Mouse (Mus musculus): ENCODE results near the gene Ncor2. TPM values are rescaled to one million over a fixed set of nuclear protein-coding genes. Genes with fewer than 3 reads are reported as not detected.
"Not testable (repeated sequence)": the region's sequence is repeated elsewhere in the genome, so short reads cannot be mapped to it uniquely, and the experiment has no call there.

Gene Ncor2
- 100 to 1,000 TPM; 118 to 134 TPM for total RNA-seq (2021)
- long read RNA-seq, experiment 1, partial matches to known transcripts, result 20 of 43 reads
- long read RNA-seq, experiment 1, other reads (novel, unspliced or antisense), result 23 of 43 reads
- long read RNA-seq, experiment 2, partial matches to known transcripts, result 19 of 47 reads
- long read RNA-seq, experiment 2, other reads (novel, unspliced or antisense), result 27 of 47 reads

DNA sequence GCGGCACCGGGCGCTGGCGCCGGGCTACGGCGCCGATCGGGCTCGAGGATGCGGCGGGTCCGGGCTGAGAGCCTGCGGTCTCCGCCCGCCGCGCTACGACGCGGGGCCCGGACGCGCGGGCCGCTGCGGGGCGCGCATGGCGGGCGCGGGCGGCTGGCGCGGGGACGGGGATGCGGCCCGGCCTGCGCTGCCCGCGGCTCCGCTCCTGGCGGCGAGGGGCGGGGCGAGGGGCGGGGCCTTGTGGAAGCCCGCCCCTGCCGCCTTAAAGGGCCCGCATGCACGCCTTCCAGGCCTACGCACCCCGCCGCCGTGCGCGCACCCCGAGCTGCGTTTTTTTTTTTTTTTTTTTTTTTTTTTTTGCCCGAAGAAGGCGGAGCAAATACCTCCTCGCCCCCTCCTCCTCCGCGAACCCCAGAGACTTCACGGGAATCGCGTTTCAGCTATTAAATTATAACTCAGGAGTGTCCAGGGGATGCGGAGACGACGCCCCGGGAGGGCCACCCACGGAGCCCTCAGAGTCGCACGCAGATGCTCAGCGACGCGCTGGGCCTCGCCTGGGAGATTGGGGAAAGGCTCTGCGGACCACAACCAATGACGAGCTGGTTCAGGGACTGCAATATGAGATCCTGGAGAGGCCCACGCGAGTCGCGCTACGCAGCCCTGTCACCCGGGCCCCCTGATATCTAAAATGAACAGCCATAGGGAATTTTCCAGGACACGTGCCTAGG, at the start of gene Ncor2:
Gene Ncor2, minus strand, starts transcription at position 213 of the 728 bp plus-strand sequence.
- peak; percentile 62 for DNase-seq (ENCODE audit: low spot score)

DNA sequence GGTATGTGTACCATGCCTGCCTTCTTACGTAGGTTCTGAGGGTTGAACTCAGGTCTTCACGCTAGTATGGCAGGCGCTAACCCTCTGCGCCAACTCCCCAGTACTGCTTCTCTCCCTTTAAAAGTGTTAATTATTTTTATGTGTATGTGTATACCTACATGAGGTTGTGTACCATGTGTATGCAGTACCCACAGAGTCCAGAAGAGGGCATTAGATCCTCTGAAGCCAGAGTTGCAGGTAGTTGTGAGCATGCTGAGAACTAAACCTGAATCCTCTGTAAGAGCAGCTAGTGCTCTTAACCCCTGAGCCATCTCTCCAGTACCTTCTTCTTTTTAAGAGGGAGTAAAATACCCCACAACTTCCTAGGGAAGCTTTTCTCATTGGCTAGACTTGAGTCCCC, 48.7 kb upstream of the Ncor2 start:
- no peak for DNase-seq (ENCODE audit: low spot score)

DNA sequence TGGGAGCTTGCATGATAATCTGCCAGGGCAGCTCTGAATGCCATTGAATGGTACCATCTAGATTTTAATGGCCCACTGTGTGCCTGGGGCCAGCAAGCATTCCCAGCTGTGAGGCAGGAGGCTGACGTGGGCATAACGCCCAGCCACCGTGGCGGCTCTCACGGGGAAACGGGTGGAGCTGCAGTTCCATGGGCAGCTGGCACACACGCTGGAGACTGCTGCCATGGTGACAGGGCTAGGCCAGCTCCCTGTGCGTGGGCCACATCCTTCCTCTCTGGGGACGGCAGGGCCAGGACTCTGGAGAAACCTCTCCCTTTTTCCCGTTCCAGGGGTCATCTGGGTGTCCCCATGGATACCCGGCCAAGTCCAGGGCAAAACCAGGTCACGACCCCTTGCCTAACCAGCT, 47.2 kb upstream of the Ncor2 start:
- DNase-seq (ENCODE audit: low spot score), result peak; percentile 24

DNA sequence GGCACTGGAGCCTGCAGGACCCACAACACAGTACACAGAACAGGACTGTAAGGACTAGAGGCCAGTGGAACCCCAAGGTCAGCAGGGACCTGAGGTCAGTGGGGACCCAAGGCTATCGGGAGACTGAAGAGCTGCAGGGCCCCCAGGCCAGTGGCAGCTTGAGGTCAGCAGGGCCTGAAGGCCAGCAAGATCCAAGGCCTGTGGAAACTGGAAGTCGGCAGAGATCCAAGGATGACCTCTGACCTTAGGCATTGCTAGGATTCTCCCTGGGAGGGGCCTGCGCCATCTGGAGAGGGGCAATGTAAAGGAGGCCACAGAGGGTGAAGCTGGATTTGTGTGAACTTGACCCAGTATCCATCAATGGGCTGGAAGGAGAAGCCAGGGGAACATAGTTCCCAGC, 45.9 kb upstream of the Ncor2 start:
- DNase-seq (ENCODE audit: low spot score), result no peak

DNA sequence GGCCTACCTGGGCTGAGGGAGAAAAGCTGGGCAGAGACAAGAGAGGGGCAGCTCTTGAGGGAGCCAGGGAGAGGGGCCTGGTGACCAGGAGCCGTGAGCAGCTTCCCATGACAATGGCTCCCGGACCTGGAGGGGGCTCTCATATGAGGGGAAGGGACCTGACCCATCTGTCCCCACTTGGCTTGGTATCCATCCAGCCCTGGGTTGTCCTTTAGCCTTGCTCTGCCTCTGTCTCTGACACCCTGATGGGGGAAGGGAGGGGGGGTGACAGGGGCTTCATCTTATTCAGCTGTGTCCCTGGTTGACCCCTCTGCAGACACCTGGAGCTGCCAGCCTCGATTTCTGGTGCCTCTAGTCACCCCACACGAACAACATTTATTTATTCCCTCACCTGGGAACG, 44.9 kb upstream of the Ncor2 start:
- DNase-seq (ENCODE audit: low spot score), result no peak

DNA sequence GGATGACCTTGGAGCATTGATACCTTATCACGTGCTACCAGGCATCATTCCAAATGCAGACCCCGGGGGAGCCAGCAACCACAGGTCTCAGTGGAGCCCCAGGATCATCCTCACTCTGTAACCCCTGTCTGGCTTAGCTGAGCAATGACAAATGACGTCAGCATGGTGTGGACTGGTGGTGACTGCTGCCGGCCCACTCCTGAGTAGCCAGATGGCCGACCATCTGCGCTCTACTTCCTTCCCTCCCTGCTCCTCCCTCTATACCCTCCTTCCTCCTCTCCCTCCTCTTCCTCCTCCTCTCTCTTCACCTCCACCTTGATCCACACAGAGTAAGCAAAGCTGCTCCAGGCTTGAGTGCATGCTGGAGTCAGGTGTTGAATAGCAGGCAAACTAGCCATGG, 43.7 kb upstream of the Ncor2 start:
- no peak for DNase-seq (ENCODE audit: low spot score)

DNA sequence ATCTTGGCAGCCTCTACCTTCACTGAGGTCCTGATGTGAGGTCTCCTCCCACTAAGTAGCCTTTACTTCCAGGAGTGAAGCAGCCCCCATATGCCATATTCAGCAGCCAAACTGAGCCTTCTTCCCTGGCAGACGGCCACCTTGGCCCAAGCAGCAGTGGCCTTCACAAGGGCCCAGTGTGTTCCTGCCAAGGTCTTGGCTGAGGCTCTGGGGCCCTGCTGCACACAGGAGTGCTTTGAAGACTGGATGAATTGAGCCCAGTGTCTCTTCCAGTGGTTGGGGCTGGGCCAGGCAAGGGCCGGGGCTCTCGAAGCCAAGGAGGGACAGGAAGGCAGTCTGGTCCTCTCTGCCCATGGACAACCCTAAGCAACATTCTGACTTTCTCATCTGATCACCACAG, 42.8 kb upstream of the Ncor2 start:
- peak; percentile 53 for DNase-seq (ENCODE audit: low spot score)

DNA sequence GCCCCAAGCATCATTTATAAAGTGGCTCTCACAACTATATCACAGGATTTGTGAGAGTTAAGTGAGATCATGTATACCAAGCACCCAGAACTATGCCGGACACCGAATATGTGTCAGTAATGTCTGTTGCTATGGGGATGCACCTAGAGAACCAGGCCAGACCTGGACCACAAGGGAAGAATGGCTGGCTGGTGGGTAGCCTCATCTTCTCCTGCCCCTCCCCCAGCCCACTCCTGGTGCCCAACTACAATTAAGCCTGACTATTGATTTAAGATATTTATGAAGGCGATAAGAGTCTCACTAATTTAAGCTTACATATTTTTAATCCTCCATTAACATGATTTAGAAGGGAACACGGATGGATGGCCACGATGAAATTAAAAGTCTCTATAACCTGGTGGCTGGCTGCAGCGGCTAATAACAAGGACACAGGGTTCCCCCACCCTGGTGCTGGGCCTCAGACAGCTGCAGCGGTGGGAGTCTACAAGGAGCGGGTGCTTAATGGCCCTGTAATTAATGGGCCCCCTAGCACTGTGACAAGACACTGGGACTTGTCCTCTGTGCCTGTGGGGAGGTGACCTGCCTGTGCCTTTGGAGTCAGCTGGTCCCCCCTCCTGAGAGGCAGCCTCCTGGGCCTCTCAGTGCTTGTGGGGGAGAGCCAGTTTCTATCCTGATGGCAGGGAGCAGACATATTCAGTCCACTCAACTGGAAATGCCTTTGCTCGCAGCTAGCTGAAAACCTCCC, 38.6 kb upstream of the Ncor2 start:
- DNase-seq (ENCODE audit: low spot score), result no peak

DNA sequence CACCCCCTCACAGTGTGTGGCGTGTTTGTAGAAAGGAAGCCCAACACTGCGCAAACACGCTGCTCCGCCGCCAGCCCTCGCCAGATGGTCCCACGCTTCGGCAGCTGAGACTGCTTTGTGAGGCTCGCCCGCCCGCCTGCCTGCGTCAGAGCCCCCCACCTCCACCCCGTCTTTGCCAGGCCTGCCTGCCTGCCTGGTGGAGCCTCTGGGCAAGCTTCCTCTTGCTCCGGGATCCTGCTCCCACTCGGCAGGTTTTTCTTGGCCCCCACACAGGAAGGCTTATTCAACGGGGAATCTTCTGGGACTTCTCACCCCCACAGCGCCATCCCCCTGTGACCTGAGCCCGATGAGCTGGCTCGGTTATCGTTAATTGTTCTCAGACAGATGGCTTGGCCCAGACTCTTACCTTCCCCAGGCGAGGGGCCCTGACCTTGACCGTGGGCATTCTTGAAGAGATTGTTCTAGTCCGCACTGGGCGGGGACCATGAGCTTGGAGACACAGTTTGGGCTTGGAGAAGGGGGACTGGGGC, 37.0 kb upstream of the Ncor2 start:
- peak; percentile 28 for DNase-seq (ENCODE audit: low spot score)

DNA sequence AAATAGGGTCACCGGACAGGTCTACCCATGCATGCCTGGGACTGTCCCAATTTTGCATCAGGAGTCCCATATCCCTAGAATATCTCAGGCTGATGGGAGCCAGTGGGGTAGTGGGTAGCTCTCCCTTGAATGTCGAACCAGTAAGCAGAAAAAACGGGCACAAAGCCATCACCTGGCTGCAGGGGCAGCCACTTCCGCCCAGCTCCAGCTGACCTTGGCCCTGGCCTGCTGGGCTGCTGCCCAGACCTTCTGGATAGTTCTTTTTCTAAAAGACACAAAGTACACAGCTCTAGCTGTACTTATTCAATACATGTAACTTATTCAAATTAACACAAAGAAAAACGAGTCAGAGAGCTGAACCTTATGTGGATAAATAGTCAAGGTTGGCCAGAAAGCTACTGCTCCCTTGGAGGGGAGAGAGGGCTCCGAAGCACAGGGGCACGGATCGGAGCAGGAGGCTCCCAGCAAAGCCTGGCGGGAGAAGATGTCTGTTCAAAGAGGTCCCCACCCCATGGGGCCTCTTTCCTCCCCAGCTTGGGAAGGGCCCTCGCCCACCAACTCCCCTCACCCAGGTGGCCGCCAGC, 36.4 kb upstream of the Ncor2 start:
- peak; percentile 46 for DNase-seq (ENCODE audit: low spot score)

DNA sequence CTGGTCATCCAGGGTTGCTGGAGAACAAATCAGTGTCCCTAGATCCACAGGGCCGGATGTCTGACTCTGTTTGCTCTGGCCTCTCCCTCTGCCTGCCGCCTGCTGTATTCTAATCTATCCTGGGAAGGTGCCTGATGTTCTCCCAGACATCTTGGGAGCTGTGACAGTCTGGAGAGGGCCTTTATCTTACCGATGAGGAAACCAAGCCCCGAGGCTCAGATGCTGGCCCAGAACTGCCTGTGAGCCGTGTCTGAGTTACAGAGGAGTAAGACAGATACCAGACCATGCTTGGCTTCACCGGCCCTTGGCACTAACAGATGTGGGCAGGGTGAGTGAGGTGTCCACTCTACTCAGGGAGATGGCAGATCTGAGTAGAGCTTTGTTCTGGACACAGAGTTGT, 35.0 kb upstream of the Ncor2 start:
- DNase-seq (ENCODE audit: low spot score), result no peak

DNA sequence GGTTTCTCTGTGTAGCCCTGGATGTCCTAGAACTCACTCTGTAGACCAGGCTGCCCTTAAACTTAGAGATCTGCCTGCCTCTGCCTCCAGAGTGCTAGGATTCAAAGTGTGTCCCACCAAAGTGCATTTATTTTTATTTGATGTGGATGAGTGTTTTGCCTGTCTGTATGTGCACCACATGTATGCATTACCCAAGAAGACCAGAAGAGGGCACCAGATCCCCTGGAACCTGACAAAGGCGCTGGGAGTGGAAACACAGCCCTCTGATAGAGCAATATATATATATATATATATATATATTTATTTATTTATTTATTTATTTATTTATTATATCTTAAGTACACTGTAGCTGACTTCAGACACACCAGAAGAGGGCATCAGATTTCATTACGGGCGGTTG, 25.9 kb upstream of the Ncor2 start:
- DNase-seq (ENCODE audit: low spot score), result not testable (repeated sequence)

DNA sequence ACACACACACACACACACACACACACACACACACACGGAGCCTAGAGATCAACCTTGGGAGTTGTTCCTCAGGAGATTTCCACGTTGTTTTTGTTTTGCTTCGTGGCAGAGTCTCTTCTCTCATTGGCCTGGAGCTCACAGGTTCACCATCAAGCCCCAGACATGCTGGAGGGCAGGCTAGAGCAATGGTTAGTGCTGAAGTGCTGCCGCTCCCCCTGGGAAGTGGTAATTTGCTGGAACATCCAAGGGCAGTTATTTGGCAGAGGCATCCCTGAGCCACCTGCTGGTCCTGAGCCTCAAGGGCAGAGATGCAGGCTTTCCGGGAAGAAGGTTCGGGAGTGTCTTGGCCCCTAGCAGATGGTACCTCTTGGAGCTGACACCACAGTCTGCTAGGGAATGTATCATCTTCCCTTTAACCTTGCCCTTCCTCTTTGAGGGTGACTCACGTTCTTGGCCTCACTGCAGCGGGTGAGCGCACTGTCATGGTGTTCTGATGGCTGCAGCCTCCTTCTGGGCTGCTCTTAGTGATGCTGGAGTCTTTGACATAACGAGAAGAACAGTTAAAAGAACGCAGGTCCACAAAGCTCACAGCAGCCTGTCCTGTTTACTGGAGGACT, 25.3 kb upstream of the Ncor2 start:
- DNase-seq (ENCODE audit: low spot score), result no peak

DNA sequence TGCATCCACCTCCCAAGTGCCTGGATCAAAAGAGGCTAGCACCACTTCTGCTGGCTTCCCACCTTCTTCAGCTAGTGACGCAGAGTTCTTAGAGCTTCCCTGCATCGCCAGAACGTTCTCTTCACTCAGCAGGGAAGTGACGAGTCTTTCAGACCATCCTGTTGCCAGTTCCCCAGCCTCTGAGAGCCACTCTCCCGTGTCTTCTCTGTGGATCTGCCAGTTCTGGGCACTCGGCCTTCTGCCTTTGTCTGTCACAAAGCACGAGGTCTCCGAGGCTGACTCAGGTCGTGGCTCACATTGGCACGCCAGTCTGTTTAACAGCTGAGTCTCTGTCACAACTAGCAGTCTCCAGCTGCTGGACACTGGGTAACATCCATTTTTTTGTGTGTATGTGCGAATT, 24.7 kb upstream of the Ncor2 start:
- no peak for DNase-seq (ENCODE audit: low spot score)

DNA sequence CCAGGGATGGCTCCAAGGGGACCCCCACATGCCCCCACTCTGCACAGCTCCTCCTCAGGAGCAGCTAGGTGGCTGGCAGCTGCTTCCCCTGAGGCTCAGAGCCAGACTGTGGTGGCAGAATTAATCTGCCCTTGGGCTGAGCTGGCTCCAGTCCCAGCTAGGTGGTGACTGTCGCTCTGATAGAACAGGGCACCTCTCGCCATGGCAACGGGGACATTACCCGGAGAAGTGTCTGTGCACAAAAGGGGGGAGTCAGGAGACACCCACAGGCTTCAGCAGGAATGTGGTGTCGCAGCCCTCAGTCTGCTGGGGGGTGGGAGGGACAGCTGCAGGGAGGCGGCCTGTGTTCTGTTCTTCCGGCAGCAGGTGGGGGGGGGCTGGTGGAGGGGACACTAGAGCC, 24.1 kb upstream of the Ncor2 start:
- peak; percentile 35 for DNase-seq (ENCODE audit: low spot score)

DNA sequence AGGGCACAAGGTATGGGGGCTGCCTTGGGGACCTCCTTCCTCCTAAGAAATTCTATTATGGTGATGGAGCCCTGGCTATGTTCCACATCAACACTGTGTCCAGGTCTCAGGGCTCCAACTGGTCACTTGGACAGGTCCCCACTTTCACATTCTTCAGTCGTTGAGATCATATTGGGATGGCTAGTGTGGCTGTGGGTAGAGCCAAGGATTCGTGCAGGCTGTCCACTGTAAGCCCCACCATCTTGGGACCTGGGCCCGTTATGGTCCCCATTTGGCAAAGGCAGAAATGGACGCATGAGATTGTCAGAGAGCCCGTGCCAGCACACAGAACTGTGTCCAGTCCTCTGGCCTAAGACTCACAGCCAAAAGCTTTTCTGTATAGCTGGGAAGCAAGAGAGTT, 23.1 kb upstream of the Ncor2 start:
- peak; percentile 29 for DNase-seq (ENCODE audit: low spot score)

DNA sequence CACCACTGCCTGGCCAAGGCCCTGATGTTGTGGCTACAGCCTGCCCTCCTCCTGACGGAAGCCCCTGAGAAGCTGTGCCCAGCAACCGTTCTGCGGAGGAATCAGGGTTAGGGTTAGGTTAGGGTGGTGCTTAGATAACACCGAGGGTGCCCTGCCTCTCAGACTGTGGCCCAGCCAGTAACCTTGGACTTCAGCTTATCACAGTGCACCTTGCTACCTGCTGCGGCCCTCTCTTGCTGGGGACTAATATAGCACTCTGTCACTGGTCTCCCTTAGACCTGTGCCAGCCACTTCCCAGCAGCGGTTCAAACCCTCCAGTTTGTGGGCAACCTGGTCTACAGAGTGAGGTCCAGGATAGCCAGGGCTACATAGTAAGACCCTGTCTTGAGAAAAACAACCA, 20.1 kb upstream of the Ncor2 start:
- DNase-seq (ENCODE audit: low spot score), result no peak

DNA sequence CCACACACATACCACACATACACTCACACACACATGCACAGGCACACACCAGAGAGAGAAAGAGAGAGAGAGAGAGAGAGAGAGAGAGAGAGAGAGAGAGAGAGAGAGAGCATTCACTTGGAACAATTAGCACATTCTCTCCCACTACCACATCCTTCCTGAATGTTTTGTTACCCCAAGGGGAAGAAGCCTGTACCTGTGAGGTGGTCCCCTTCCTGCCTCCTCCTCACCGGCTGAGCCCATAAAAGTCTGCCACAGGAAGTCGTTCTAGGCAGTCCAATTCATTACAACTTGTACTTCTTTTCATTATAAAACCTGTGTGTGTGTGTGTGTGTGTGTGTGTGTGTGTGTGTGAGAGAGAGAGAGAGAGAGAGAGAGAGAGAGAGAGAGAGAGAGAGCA, 18.3 kb upstream of the Ncor2 start:
- not testable (repeated sequence) for DNase-seq (ENCODE audit: low spot score)

DNA sequence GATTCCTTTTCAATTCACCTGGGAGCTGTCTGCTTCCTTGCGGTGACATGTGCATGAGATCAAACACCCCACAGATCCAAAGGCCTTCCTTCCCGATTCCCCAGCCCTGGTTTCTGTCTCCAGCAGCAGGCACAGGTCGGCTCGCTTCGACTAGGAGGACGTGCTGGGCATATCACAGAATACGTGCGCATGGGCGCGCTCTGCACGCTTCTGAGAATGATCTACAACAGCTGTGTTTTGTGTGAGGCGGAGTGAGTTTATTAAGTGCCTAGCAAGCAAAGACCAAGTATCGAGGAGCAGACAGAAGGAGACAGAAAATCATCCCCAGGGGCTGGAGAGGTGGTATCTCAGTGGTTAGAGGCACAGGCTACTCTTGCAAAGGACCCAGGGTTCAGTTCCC, 17.0 kb upstream of the Ncor2 start:
- DNase-seq (ENCODE audit: low spot score), result no peak

DNA sequence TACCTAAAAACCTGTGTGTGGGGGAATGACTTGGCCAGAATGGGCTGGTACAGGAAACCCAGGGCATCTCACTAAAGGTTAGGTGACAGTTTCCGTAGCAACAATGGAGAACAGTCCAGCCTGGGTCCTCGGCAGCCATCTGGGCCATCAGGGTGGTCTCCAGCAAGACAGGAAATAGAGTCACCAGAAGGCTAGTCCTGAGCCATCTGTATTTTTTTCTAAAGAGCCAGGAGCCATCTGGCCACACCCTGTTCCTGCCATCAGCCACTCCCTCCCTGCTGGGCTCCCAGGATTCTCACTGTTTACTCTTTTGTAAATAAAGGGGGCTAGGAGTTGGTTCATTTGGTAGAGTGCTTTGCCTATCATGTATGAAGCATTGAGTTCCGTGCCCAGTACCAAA, 16.1 kb upstream of the Ncor2 start:
- no peak for DNase-seq (ENCODE audit: low spot score)

Measured in gastrocnemius, adult 18-20 months (tissue).